Mouse (Mus musculus) central nervous system, embryonic 14 days (tissue): ENCODE results near the gene Gstm5. TPM values are rescaled to one million over a fixed set of nuclear protein-coding genes. Genes with fewer than 3 reads are reported as not detected.

Experiments
- polyA plus RNA-seq: library from polyadenylated mRNA; depleted of rRNA; stranded (reverse); fragments of >200 nt; gene quantifications from 2 replicates; pipeline ENCODE4 v1.2.3, GENCODE M21; 2012; rRNA removed

Gstm5 gene
- 168 and 169 TPM in 2 replicates for polyA plus RNA-seq

GRCm38 (mm10) chr3:107895720-107896569 lies at the start of gene Gstm5:
Gene Gstm5 (plus strand): TSS chr3:107895821.

GRCm38 (mm10) chr3:107877005-107877404 lies 18.6 kb upstream of the Gstm5 start, which contains the start of gene Eps8l3:
Gene Eps8l3 (plus strand): TSS chr3:107877229.

GRCm38 (mm10) chr3:107931670-107932069 lies 36.0 kb downstream of the Gstm5 start, which contains the start of gene Gstm7:
Gene Gstm7 (minus strand): TSS chr3:107931817.

GRCm38 (mm10) chr3:107943239-107943990 lies 47.8 kb downstream of the Gstm5 start, which contains the start of gene Gstm6:
Gene Gstm6 (minus strand): TSS chr3:107943749.

Other genes starting within 250 kb of the Gstm5 start
- 177 and 191 TPM in 2 replicates for gene Ahcyl1, start 199.3 kb upstream of the Gstm5 start, polyA plus RNA-seq
- gene Csf1, start 135.4 kb upstream of the Gstm5 start, polyA plus RNA-seq = 8.8 and 12.0 TPM in 2 replicates
- 0.02 and 0.04 TPM in 2 replicates for gene Eps8l3, start 18.6 kb upstream of the Gstm5 start, polyA plus RNA-seq
- 56.6 and 73.7 TPM in 2 replicates for gene Gstm7, start 36.0 kb downstream of the Gstm5 start, polyA plus RNA-seq
- gene Gstm6, start 47.9 kb downstream of the Gstm5 start, polyA plus RNA-seq = 7.6 and 7.7 TPM in 2 replicates
- not detected in 2 replicates for gene Gstm3, start 73.5 kb downstream of the Gstm5 start, polyA plus RNA-seq
- gene Gstm2, start 90.6 kb downstream of the Gstm5 start, polyA plus RNA-seq = 7.4 and 14.7 TPM in 2 replicates
- gene Gstm1, start 122.2 kb downstream of the Gstm5 start, polyA plus RNA-seq = 30.5 and 36.0 TPM in 2 replicates
- 12.5 and 13.8 TPM in 2 replicates for gene Gstm4, start 149.1 kb downstream of the Gstm5 start, polyA plus RNA-seq
- gene Ampd2, start 190.8 kb downstream of the Gstm5 start, polyA plus RNA-seq = 99.0 and 107 TPM in 2 replicates
- gene Gnat2, start 197.0 kb downstream of the Gstm5 start, polyA plus RNA-seq = 0.11 and 0.16 TPM in 2 replicates